Mouse (Mus musculus): ENCODE measurements around the gene Trim65. TPM values are rescaled to one million over a fixed set of nuclear protein-coding genes. Genes with fewer than 3 reads are reported as not detected.

Trim65 gene
- polyA plus RNA-seq, 1 experiment: 22.4 TPM

DNA sequence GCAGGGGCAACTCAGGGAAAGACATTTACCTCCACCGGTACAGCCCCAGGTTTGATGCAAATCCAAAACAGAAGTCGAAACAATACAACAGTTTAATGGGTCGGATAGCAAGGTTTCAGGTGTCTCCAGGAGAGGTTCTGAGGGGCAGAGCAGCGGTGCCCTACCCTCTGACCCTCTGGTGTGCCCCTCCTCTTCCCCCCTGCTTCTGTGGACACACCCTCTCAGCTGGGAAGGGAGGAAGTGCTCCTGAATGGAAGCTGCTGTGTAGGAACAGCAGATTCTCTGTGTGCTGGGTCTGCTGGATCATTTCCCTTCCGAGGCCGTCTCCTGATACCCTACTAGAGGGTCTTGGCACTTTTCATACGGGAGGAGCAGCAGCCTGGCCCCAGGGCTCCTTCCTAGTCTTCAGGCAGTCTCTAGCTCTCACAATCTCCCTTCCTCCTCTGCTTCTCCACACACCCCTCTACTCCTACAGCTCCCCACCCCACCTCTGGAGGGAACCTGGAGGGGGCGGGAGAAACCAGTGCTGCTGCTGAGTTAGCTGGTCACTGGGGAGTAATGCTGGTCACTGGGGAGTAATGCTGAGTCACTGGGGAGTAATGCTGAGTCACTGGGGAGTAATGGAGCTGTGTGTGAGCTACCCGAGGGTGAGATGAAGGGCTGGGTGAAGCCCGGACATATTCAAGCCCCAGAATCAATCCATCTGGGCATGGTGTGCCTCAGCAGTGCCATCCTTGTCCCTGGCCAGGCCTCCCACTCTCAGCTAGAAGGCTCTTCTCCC, 11.5 kb upstream of the Trim65 start:
- TF ChIP-seq CTCF (IDR thresholded peaks at IDR 0.05; ENCODE audit: low read depth, low read length) (no peak), POLR2A (IDR thresholded peaks at IDR 0.05; ENCODE audit: borderline replicate concordance, low read depth, low read length) (no peak)
- Histone ChIP-seq H3K4me1 (ENCODE audit: control insufficient read depth, insufficient read depth, low read length) (peaks cover 44% of the 10 kb centered on the region), H3K27ac (ENCODE audit: insufficient read depth, low read depth, low read length) (no peak overlapping the region), H3K4me3 (ENCODE audit: insufficient read depth, low read length) (no peak overlapping the region)

DNA sequence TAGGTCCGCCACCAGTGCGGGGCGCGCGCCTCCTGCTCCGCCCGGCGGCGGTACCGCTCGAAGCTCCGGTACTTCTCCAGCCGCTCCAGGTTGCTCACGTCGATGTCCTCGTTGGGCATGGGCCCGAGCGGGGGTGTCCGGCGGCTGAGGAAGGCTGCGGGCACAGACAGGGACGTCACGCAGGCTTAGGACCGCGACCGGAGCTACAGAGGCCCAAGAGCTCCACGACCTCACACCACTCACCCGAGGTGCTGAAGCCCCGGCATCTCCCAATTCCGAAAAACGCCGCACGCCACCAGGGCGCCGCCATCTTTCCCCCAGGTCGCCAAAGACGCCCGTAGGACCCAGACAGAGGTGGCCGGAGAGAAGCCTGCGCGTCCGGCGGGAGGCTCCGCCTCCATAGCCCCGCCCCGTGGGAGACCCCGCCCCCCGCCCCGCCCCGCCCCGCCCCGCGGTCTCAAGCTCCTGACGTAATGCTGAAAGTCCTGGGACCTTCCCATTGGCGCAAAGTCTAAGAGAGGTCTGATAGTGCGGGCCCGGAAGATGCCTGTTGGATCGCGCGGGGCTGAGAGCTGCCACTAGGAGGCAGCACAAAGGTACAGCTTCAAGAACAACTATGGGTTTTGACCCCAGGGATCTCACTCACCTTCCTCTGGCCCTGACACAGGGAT, 7.7 kb upstream of the Trim65 start, which contains the start of gene Mrpl38:
Gene Mrpl38 (minus strand): TSS at position 401 of the 671 bp plus-strand sequence.
- Histone ChIP-seq H3K4me1 (ENCODE audit: control insufficient read depth, insufficient read depth, low read length) (peaks cover 19% of the 10 kb centered on the region), H3K27ac (ENCODE audit: insufficient read depth, low read depth, low read length) (peak within 1 kb of the TSS; percentile 14; the same call in 1 of the 2 replicates), H3K4me3 (ENCODE audit: insufficient read depth, low read length) (peak within 1 kb of the TSS; percentile 73)
- no peak for TF ChIP-seq POLR2A (IDR thresholded peaks at IDR 0.05; ENCODE audit: borderline replicate concordance, low read depth, low read length)
- peak; percentile 55 for TF ChIP-seq CTCF (IDR thresholded peaks at IDR 0.05; ENCODE audit: low read depth, low read length)

DNA sequence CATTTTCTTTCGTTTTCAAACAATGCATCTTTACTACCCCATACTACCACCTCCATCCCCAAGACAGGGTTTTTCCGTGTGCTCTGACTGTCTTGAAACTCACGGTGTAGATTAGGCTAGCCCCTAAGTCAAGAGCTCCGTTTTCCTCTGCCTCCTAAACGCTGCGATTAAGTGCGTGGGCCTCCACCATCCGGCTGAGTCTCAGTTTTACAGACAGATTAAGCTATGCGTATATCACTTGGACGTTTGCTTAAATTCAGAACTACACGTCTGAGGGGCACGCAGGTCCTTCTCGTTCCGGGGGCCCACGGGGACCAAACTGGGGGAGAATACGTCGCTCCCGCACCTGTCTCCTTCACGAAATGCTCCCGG, 7.2 kb upstream of the Trim65 start:
- H3K4me1 ChIP-seq (ENCODE audit: control insufficient read depth, insufficient read depth, low read length): peaks cover 15% of the 10 kb centered on the region

DNA sequence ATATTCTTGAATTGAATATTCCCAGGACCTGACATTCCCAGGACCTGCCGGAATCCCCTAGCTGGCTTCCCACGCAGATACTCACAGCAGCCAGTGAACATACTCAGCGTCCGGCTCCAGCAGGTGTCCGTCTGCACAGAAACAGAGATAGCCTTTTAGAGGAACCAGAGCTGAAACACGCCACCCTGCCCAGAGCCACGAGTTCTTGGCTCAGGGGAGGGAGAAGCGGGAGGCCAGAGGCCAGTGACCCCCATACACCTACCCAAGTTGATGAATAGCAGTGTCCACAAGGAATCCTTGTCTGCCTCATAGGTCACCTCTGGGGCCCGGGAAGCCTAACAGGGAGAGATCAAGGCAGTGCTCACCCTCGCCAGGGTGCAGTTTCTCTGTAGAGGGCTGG, 3.2 kb upstream of the Trim65 start:
- no peak overlapping the region for H3K4me3 ChIP-seq (ENCODE audit: insufficient read depth, low read length)
- TF ChIP-seq CTCF (IDR thresholded peaks at IDR 0.05; ENCODE audit: low read depth, low read length): no peak
- no peak for TF ChIP-seq POLR2A (IDR thresholded peaks at IDR 0.05; ENCODE audit: borderline replicate concordance, low read depth, low read length)
- no peak overlapping the region for H3K27ac ChIP-seq (ENCODE audit: insufficient read depth, low read depth, low read length)
- H3K4me1 ChIP-seq (ENCODE audit: control insufficient read depth, insufficient read depth, low read length): peaks cover 24% of the 10 kb centered on the region

More for the DNA sequence above, 7.2 kb upstream of the Trim65 start:
- peak overlapping the region; percentile 14; the same call in 1 of the 2 replicates for H3K27ac ChIP-seq (ENCODE audit: insufficient read depth, low read depth, low read length)
- H3K4me3 ChIP-seq (ENCODE audit: insufficient read depth, low read length): peak overlapping the region; percentile 73
- TF ChIP-seq POLR2A (IDR thresholded peaks at IDR 0.05; ENCODE audit: borderline replicate concordance, low read depth, low read length) (no peak), CTCF (IDR thresholded peaks at IDR 0.05; ENCODE audit: low read depth, low read length) (no peak)

DNA sequence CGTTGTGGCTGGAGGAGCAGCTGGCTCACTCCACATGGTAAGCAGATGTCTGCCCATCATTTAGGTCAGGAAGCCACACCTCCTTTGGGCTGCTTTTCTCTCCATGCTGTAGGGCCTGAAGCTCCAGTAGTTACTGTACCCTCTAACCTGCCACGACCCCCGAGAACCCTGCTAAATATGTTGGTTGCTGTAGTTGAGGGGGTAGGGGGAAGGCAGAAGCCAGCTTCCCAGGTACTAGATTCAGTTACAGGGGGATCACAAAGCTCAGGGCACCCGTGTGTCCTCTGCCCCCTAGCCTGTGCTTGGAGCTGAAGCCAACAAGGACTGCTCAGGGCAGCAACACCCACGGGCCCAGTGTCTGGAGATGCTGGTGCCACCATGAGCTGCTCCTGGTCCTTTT, 2.6 kb upstream of the Trim65 start:
- peaks cover 25% of the 10 kb centered on the region for H3K4me1 ChIP-seq (ENCODE audit: control insufficient read depth, insufficient read depth, low read length)
- H3K4me3 ChIP-seq (ENCODE audit: insufficient read depth, low read length): no peak overlapping the region
- H3K27ac ChIP-seq (ENCODE audit: insufficient read depth, low read depth, low read length): no peak overlapping the region
- TF ChIP-seq CTCF (IDR thresholded peaks at IDR 0.05; ENCODE audit: low read depth, low read length): no peak
- no peak for TF ChIP-seq POLR2A (IDR thresholded peaks at IDR 0.05; ENCODE audit: borderline replicate concordance, low read depth, low read length)

DNA sequence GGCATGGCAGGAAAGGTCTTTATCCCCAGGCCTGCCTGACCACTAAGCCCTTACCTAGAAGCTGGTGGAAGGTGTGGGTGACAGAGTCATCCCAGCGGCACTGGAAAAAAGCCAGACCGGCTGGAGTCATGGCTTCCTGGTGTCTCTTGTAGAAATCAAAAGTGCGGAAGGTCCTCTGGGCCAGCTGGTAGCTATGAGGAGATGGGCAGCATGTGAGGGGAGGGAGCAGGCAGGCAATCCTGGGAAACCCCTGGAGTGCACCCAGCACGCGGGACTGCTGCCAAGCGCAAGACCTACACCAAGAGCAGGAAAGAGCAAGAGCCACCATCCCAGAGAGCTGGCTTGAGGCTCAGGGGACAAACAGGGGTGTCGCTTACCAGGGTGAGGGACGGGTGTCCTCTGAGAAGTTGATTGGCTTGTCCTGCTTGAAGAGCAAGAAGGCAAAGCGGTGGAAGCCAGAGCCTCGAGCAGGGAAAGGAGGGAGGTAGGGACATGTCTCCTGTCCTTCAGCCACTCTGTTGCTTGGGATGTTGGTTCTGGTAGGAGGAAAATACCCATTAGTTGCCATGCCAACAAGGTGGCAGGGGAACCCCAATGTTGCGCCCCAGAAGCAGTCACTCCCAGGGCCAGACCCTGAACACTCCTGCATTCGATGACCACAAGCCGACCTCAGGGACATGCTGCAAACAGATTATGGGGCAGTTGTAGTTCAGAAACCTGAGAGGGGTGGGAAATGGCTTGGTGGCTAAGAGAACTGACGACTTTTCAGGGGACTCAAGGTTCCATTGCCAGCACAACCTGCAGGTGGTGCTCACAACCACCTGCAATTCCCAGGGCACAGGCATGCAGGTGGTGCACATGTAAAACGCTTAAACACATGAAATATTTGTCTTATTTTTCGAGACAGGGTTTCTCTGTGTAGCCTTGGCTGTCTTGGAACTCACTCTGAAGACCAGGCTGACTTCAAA, 1.7 kb upstream of the Trim65 start:
- Histone ChIP-seq H3K4me3 (ENCODE audit: insufficient read depth, low read length) (no peak overlapping the region), H3K27ac (ENCODE audit: insufficient read depth, low read depth, low read length) (no peak overlapping the region), H3K4me1 (ENCODE audit: control insufficient read depth, insufficient read depth, low read length) (peaks cover 24% of the 10 kb centered on the region)
- no peak for TF ChIP-seq CTCF (IDR thresholded peaks at IDR 0.05; ENCODE audit: low read depth, low read length)
- no peak for TF ChIP-seq POLR2A (IDR thresholded peaks at IDR 0.05; ENCODE audit: borderline replicate concordance, low read depth, low read length)

DNA sequence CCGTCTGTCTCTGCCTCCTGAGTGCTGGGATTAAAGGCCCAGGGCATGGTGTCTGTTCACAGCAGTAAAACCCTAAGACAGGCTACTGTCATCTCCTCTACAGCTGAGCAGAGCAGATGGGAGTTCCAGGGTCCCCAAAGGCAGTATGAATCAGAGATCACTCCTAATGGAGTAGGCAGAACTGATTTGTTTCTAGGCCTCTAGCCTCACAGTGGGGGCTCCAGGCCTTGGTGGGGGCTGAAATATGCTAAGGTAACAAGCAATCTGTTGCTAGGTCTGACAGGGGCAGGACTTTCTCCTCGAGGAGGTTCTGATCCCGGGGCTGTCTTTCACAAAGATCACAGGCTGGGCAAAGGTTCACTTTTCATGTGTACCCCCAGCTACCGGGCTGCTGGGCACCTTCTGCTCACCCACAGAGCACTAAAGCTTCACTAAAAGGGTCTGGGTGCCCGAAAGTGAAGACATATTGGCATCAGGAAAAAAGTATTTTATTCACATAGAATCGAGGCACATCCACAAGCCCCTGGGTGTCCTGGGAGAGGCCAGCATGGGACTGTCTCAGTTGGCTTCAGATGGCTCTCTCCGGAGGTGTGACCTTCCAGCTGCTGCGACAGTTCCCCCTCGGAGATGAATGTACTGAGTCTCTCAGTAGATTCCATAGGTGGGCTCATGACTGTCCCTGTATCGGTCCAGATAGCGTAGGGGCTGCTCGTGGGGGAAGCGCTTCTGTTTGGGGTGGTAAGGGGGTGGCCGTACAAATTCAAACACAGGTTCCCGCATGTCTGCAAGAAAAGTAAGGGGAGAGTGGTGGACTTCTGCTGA, 632 bp upstream of the Trim65 start:
- Histone ChIP-seq H3K4me3 (ENCODE audit: insufficient read depth, low read length) (peak overlapping the region; percentile 65), H3K27ac (ENCODE audit: insufficient read depth, low read depth, low read length) (peak overlapping the region; percentile 89), H3K4me1 (ENCODE audit: control insufficient read depth, insufficient read depth, low read length) (peaks cover 23% of the 10 kb centered on the region)
- no peak for TF ChIP-seq CTCF (IDR thresholded peaks at IDR 0.05; ENCODE audit: low read depth, low read length)
- no peak for TF ChIP-seq POLR2A (IDR thresholded peaks at IDR 0.05; ENCODE audit: borderline replicate concordance, low read depth, low read length)

DNA sequence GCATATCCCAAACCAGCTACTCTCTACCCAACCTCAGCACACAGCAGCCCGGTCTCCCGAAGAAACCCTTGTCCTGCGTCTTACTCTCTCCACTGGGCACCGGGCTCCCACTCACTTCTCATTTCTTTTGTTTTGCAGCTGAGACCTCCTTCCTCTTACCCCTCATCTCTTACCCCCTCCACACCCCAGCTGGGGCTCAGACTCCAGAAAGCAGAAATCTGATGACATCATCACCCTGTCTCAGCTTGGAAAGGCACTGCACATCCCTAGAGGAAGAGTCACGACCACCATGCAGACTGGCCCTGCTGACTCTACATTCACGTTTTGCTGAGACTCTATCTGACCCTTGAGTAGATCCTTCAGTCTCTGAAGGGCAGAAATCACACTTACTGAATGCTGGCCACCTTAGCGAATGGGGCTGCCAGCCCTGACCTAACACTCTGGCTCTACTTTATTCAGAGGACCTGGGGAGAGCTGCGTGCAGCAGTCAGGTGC, 888 bp downstream of the Trim65 start:
- TF ChIP-seq POLR2A (IDR thresholded peaks at IDR 0.05; ENCODE audit: borderline replicate concordance, low read depth, low read length) (no peak), CTCF (IDR thresholded peaks at IDR 0.05; ENCODE audit: low read depth, low read length) (no peak)
- peak overlapping the region; percentile 65 for H3K4me3 ChIP-seq (ENCODE audit: insufficient read depth, low read length)
- peak overlapping the region; percentile 89 for H3K27ac ChIP-seq (ENCODE audit: insufficient read depth, low read depth, low read length)
- H3K4me1 ChIP-seq (ENCODE audit: control insufficient read depth, insufficient read depth, low read length): peaks cover 23% of the 10 kb centered on the region
